Mouse (Mus musculus) C2C12 (cell line): ENCODE measurements at regions not wholly inside any gene's neighbourhood (a gene's known extent, or its start where the extent isn't known, plus 50 kb on each side); places are given as distances from the start of the nearest gene placed in this dataset.

ENCODE experiments used
- CTCF ChIP-seq: IDR thresholded peaks from one replicate; pipeline ENCODE4 v1.5.1; 2011; ENCODE audit not compliant: control insufficient read depth, insufficient read depth, insufficient read length
- MAX ChIP-seq: IDR thresholded peaks from one replicate; pipeline ENCODE4 v1.6.1; 2011; ENCODE audit warnings: mild to moderate bottlenecking, control low read depth
- USF1 ChIP-seq: IDR thresholded peaks from one replicate; pipeline ENCODE4 v1.6.1; 2011; ENCODE audit warnings: low read depth, mild to moderate bottlenecking, control low read depth, moderate library complexity

DNA sequence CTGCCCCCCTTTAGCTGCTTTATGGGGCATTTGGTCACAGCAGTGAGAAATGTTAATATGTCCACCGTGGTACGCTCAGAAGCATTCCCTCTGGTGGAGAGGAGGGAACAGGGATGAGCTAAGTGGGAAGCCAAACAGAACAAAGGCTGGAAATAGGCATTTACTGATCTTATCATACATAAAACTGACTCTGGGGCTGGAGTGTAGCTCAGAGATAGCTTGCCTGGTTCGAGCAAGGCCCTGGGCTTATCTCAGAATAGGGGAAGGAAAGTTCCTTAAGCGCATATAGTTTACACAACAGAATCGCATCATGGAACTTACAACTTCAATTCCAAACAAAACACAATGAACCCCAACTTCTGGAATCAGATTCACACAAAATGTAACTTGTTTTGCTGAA, 81.5 kb upstream of the H2afz start:
- TF ChIP-seq CTCF (no peak), MAX (no peak), USF1 (no peak)
